Mouse (Mus musculus) v-Abl transformed pro-B cells (cell line): ENCODE results near the gene Cdh13.

ENCODE experiments used
- in situ Hi-C, 2 experiments: fragments of 400-800 bp; cut with MboI; formaldehyde crosslinking; loops; one replicate each; pipeline ENCODE4 v1.15.1; 2025; ENCODE audit not compliant: unreplicated experiment in 2 of 2

The Cdh13 gene

DNA sequence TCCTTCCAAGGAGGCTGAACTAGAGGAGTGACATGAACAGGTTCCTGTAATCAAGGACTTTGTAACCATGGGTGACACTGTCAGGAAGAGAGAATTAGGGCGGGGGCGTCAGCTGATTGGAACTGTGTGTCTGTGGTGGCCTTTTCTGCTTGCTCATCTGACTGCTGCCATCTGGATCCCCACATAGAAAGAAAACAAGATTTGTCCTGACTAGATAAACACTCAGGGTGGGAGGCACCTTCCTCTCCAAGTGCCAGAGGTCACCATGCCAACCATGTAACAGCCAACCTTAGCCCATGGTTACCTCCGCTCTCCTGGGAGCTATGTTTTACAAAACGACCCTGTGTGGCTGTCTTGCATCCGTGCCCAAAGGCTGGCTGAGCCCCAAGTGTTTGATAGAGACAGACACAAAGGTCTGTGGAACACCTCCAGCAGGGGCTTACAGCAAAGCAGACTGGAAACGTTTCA is 873.0 kb downstream of the Cdh13 start:
- in situ Hi-C loops = no loop called here

- in situ Hi-C loops = no loop called here
Observed at GRCm38 (mm10) chr8:119158628-119159027, 875.1 kb downstream of the Cdh13 start.

- in situ Hi-C loops = no loop called here
Observed at GRCm38 (mm10) chr8:119159794-119160193, 876.3 kb downstream of the Cdh13 start.

- in situ Hi-C loops = no loop called here
Observed at GRCm38 (mm10) chr8:119164076-119164475, 880.5 kb downstream of the Cdh13 start.

DNA sequence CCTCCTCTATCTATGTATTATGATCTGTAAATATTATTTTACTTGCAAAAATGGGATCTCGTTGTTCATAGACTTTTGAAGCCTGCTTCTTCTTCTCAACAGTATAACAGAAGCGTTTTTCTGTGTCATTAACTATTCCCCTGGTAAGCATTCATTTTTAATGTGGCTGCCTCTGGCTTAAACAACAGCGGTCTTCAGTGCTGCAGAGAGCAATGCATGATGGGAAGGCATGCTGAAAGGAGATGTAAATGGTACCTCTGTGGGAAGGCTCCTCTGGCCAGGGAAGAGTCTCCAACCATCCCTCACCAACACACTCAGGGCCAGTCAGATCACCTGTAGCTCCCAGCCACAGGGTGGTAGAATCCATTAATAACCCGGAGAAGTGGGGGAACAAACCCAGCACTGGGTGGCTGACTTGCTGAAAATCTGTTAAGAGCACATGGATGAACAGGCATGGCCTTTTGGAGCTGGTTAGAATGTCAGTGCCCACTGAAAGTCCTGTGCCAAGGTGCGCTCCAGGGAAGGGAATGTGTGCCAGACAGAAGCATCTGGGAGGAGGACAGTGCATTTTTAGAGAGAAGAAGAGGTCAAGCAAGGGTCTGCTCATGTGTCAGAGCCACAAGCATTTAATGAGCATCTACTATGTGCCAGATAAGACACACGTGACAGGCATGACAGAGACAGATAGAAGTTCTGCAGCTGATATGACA is 893.8 kb downstream of the Cdh13 start:
- in situ Hi-C loops = no loop called here

GRCm38 (mm10) chr8:119180626-119181025 is 897.1 kb downstream of the Cdh13 start:
- in situ Hi-C loops = no loop called here

DNA sequence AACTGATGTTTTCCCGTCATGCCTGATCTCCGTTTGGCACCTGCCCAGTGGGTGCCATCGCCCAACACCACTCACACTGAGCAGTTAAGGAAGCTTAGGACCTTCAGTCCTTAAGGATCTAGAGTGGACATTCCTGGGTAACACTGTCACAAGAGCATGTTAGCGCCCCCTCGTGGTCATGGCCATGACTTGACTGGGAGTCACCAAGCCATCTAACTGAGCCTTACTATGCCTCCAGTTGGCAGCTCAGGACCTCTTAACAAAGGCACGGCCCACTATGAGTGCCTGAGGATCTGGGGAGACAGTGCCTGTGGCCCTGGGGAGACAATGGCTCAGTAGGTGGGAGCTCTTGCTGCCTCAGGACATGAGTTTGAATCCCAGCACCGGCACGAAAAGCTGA is 912.2 kb downstream of the Cdh13 start:
- in situ Hi-C loops = no loop called here

- in situ Hi-C loops = no loop called here
Observed at GRCm38 (mm10) chr8:119196486-119197150, 913.1 kb downstream of the Cdh13 start.

GRCm38 (mm10) chr8:119208567-119208966 is 925.0 kb downstream of the Cdh13 start:
- in situ Hi-C loops = no loop called here

GRCm38 (mm10) chr8:119224547-119224946 is 941.0 kb downstream of the Cdh13 start:
- in situ Hi-C loops = loop anchor here (10.0 kb wide), 2 partner anchors 160 to 450 kb away; no protein-coding TSS in a partner anchor

DNA sequence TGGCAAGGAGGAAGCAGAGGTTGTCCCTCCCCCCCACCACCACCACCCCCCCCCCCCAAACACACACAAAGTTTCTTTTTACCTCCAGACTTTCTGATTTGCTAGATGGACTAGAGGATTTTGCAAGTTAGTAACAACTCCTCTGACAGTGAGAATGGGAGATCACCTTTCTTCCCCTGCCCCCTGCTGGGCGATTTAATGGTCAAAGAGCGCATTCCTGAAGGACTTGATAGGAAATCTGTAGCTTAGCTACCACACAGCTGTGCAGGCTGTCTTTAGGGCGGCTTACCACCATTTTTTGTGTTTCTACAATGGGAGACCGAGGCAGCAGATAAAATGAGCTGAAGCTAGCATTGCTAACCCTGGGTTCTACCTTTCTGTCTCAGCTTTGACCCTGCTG is 961.6 kb downstream of the Cdh13 start:
- in situ Hi-C loops = no loop called here

DNA sequence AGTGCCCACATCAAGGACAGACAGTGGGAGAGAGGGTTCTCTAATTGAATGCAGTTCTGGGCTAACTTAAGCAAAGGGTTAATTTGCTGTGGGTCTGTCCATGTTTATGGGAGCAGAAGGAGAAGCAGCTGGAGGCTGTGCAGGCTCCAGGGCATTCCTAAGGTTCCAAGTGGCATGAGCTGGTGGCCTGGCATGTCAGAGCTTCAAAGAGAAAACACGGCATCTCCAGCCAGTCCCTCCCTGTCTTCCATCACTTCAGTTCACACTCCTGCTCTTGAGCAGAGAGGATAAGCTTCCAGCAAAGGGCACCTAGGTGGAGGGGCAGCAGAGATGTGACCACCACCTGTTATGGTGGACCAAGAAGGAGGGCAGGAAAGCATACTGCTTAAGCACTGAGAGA is 962.1 kb downstream of the Cdh13 start:
- in situ Hi-C loops = no loop called here

GRCm38 (mm10) chr8:119254358-119254757 is 970.8 kb downstream of the Cdh13 start:
- in situ Hi-C loops = no loop called here

DNA sequence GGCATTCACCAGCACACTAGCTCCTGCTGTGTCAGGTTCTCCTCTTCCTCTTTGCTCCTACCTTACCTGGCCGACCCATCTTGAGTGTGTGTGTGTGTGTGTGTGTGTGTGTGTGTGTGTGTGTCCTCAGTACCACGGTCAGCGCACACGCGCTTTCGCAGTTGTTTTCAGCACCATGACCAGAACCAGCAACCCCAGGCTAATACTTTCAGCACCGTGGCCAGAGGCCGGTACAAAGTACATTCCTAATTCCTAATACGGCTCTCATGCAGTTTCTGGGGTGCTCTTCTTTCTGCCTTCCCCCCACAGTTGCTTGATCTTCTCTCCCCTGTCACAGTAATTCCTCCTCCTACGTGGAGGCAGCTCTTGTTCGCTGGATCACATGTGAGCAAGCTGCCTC is 975.1 kb downstream of the Cdh13 start:
- in situ Hi-C loops = no loop called here

DNA sequence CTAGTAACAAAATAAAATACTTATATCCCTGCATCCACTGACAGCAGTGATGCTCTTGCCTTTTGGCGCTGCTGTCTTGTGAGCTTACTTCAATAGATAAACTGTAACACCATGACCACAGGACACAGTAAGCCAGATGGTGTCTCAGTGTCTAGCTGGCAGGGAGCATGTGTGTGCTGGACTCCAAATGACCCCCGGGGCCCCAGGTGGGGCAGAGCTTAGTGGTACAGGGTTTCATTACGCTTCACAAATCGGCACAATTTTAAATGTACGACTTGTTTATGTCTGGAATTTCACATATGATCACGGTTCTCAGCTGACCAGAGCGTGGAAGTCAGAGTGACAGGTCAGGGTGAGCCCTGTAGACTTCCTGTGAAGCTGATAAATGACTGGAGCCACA is 980.2 kb downstream of the Cdh13 start:
- in situ Hi-C loops = no loop called here

- in situ Hi-C loops = no loop called here
Observed at GRCm38 (mm10) chr8:119266304-119266703, 982.8 kb downstream of the Cdh13 start.

DNA sequence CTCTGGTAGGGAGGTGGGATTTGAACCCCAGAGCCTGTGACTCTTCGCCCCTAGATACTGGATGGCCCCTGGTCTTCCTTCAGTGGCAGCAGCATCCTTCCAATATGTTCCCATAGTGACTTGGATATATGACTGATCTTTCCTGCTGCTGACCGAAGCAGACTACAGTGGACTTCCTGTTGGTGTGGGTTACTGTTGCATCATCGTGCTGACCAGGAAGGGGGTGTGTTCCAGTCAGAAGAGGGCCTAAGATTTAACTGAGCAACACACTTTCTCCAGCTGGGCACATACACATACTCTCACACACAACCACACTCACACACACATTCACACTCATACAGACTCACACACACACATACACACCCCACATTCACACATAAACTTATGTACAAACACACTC is 986.0 kb downstream of the Cdh13 start:
- in situ Hi-C loops = no loop called here

DNA sequence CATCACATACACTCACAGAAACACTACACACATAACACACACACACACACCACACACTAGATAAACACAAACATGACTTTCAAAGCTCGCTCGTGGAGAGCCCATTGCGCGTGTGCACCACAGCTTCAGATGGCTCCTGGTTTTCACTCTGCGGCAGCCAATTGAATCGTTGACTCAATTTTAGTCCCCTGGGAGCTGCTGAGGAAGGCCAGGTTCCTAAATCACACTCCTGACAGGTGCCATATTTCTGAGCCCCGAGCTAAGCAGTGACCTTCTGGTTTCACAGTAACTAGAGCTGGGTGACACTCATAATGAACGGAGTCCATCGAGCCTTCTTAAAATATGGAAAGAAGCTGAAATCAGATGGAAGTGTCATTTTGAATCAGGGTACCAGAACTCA is 986.8 kb downstream of the Cdh13 start:
- in situ Hi-C loops = no loop called here

DNA sequence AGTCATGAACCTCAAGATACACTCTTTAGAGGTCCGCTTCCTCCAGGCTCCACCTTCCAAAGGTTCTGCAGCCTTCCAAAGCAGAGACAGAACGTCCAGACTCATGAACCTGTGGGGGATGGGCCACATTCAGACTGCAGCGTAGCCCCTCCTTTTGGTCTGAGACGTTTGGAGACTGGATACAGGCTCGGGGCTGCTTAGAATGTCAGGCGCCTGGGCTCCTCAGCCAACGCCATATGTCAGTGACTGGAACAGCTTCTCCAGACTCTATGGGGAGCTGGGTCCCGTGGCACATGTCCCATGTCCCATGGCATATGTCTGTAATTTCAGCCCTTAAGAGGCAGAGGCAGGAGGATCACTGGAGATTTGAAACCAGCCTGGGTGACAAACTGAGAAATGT is 989.4 kb downstream of the Cdh13 start:
- in situ Hi-C loops = no loop called here

DNA sequence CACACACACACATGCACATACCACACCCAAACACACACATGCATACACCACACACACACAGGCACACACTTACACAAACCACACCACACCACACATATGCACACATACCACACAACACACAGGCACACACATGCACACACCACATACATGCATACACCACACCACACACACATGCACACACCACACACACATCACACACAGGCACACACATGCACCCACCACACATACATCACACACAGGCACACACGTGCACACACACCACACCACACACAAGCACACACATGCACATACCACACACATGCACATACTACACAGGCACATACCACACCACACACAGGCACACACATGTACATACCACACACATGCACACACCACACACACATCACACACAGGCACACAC is 991.9 kb downstream of the Cdh13 start:
- in situ Hi-C loops = loop anchor here in 1 of 2 experiments (25.0 kb wide), 1 partner anchor 1638 kb away; no protein-coding TSS in a partner anchor

DNA sequence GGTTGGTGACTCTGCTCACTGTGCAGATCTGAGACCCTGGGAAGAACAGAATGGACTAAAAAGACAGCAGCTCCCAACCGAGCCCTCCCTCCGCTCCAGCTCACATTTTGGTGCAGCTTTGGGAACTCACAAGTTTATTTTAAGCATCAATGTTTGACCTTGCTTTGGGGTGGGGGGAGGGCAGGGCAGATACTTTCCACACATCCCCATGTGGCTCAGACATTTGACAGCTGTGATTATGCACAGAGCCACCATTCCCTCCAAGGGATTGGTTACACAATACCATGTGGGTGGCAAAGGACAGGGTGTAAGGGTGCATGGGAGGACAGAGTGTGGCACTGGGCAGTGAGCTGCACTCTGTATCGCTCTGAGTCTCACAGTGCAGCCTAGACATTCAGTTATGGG is 993.5 kb downstream of the Cdh13 start:
- in situ Hi-C loops = loop anchor here in 1 of 2 experiments (25.0 kb wide), 1 partner anchor 1640 kb away; no protein-coding TSS in a partner anchor

GRCm38 (mm10) chr8:119281761-119282160 is 998.2 kb downstream of the Cdh13 start:
- in situ Hi-C loops = loop anchor here in 1 of 2 experiments (25.0 kb wide), 1 partner anchor 1644 kb away; no protein-coding TSS in a partner anchor
